Mouse (Mus musculus) cerebellum, adult 8-10 months (tissue): Measurements from ENCODE around the gene Celf6.

ENCODE experiments used
- DNase-seq: peaks from one replicate; pipeline ENCODE4 v3.0.0; 2022

Gene Celf6

GRCm38 (mm10) chr9:59588710-59589671 is 11.3 kb downstream of the Celf6 start:
- no peak for DNase-seq

- no peak for DNase-seq
Observed at GRCm38 (mm10) chr9:59589703-59590439, 12.2 kb downstream of the Celf6 start.

- no peak for DNase-seq
Observed at GRCm38 (mm10) chr9:59601661-59602060, 23.9 kb downstream of the Celf6 start.

DNA sequence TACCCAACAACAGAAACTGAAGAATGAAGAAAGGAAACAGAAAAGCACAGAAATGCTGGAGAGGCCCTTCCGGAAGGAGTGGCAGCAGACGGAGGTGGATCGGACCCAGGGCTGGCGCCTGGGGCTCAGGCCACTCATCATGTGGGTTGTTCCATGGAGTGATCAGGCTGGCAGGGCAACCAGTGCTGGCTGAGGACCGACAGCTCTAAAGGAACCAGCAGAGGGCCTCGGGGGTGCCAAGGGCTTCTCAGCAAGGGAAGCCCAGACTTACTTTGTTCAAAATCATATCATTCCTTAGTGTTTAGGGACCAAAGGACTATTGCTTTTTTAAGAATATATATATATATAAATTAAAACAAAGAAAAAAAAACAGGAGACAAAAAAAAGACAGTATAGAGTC is 28.2 kb downstream of the Celf6 start:
- no peak for DNase-seq

DNA sequence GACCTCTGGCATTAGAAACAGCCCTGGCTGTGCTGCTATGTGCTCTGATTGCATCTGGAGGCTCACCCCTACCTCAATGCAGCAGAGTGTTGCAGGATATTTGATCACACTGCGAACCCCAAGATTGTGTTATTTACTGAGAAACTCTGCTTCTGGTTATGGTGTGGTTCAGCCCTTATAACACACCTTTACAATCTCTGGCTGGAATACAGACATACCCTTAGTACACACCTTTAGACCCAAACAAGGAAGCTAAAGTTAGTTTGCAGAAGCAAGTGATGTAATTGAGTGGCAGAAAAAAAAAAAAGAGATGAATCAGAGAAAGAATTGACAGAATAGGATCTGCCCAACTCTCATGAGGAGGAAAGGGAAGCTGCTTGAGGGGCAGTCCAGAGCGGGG is 33.2 kb downstream of the Celf6 start:
- DNase-seq = no peak

DNA sequence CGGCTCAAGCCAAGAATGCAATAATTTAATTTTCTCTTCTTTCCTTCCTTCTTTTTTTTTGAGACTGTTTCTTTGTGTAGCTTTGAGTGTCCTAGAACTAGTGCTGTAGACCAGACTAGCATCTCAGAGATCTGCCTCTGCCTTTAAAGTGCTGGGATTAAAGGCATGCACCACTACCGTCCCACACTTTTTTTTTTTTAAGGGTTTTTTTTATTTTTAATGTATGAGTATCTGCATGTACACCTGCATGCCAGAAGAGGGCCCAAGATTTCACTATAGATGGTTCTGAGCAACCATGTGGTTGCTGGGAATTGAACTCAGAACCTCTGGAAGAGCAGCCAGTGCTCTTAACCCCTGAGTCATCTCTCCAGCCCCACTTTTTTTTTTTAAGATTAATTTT is 38.1 kb downstream of the Celf6 start:
- DNase-seq = no peak

DNA sequence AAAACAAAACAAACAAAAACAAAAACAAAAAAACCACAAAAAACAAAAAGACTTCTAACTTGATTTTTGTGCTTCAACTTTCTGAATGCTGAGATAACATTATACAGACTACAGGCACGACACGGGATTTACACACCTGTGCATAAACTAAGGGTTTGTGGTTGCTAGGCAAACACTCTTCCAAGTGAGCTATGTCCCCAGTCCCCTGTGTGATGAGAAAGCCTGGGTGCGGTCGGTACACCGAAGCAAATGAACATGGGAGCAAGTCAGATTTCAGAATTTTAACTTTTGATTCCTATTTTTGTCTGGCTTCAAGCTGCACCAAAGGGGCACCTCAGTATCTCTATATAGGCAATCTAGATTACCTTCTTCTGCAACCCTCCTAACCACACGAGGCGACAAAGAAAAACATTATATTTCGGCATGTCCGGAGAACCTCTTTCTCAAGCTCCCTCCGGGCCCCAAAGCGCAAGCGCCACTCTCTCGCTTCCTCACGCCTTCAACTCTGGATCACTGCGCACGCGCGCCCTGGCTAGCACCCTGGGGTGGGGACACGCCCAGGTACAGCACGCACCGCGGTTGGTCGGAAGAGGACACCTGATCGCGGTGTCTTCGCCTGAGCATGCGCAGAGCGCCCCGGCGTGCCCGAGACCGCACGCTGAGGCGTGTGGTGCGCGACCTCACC is 39.0 kb downstream of the Celf6 start, which contains the start of gene Parp6:
Parp6 (plus strand) TSS at position 663 of the 685 bp plus-strand sequence.
- peak; percentile 100 for DNase-seq

GRCm38 (mm10) chr9:59617307-59617973 is 39.7 kb downstream of the Celf6 start:
- DNase-seq = no peak

DNA sequence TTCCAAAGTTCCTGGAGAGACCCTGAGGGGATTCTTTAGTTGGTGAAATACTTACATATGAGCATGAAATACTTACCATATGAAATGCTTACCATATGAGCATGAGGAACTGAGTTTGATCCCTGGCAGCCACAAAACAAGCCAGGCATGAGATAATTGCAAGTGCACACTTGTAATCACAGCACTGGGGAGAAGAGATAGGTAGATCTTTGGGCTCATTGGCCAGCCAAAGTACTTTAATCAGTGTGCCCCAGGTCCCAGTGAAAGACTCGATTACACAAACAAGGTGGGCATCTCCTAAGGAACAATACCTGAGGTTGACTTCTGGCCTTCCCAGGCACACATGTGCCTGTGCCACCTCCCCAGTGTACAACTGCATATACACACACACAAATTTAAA is 60.7 kb downstream of the Celf6 start:
- DNase-seq = no peak

GRCm38 (mm10) chr9:59639936-59640335 is 62.2 kb downstream of the Celf6 start:
- no peak for DNase-seq

- no peak for DNase-seq
Observed at GRCm38 (mm10) chr9:59641320-59641719, 63.6 kb downstream of the Celf6 start.

DNA sequence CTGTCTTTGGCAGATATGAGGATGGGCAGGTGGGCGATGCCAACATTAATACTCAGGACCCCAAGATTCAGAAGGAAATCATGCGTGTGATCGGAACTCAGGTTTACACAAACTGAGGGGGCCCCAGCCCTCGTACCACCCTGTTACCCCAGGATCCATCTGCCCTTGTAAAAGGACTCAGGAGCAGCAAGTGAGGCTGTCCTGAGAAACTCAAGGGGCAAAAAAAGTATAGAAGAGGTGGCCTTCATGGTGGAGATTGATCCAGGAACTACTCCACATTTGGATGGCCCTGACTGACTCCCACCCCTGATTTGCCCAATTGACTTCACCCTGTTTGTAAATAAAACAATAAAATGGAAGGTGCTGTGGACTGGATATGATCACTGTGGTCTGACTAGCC is 72.2 kb downstream of the Celf6 start:
- no peak for DNase-seq

GRCm38 (mm10) chr9:59653371-59653770 is 75.7 kb downstream of the Celf6 start:
- no peak for DNase-seq

DNA sequence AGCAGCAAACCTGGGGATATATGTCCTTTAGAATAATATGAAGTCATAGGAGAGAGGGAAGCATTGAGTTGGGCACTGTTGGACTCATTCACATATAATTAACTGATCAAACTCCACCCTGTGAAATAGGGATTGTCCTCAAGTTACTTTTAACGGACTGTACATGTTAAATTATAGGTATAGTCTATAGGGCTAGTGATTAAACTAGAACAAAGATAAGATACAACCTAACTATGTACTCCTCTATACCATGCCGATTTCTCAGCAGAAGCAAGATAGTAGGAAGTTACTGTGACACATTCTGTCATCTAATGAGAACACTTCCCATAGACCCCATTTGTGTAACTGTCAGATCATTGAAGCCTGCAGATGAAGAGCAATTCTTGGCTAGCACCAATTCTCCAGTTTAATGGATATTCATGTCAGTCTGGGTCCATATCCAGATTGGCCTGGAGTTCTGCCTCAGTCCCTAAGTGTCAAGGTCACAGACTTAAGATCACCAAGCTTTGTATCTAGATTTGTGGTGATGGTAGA is 76.8 kb downstream of the Celf6 start:
- DNase-seq = no peak

DNA sequence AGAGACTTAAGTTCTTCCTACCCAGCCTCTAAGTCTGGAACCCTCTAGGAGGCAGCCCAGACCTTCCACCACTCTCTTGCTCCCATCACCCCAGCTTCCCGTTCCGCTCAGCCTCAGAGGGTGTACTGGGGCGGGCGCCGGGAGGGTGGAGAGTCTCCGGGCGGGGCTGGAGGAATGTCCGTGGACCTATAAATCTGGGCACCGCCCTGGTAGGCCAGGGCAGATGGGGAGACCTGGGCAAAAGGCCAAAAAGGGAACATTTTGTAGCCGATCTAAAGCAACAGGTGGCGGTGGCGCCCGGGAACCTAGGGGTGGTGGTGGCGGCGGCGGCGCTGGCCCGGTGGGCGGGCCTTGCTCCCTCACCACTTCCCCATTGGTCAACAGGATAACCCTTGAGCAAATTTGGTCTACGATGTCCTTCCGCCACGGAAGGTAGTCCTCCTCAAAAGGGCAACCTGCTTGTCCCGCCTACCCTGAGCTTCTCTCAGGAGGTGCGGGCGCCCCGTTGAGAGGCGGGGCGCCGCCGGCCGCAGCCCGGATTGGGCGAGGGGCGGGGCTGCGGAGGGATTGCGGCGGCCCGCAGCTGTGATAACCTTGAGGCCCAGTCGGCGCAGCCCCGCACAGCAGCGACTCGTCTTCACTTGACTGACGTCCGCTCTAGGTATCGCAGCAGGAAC is 78.4 kb downstream of the Celf6 start, which contains the start of gene Pkm:
Pkm (plus strand) TSS at position 411 of the 677 bp plus-strand sequence.
- DNase-seq = peak; percentile 97
